Comparison of ENCODE assay signal across 16 mouse cellular contexts in genomic region chr3:84673552-84673951, GRCm38 (mm10). TPM values are rescaled to one million over a fixed set of nuclear protein-coding genes. Genes with fewer than 3 reads are reported as not detected.
DNase-seq lines count a peak whose midpoint lies in the region; ATAC-seq and TF ChIP-seq lines count a peak whose summit lies in the region.
"Had no signal": no experiment of that assay in that cellular context is flagged by ENCODE, and none has a peak within 500 bp of the region (broad histone marks: within the 10 kb centered on the region; RNA-seq: fewer than 3 reads in every experiment).

No protein-coding gene starts in this region.

- H3K9me3 ChIP-seq in CH12.LX (replicated peaks; ENCODE audit: low read length) = no peaks in the 10 kb centered on the region
- no peaks in the 10 kb centered on the region for H3K9me3 ChIP-seq in midbrain, embryonic 13.5 days
- H3K9me3 ChIP-seq: heart, embryonic 12.5 days; hindbrain, embryonic 10.5 days had no signal

- peak; percentile 74 for TF ChIP-seq EP300 in CH12.LX (IDR thresholded peaks at IDR 0.05; ENCODE audit: low read length)

- no peaks in the 10 kb centered on the region for H3K27me3 ChIP-seq in spleen, adult 2 months (ENCODE audit: control insufficient read depth, insufficient read depth, low read length)
- no peaks in the 10 kb centered on the region for H3K27me3 ChIP-seq in CH12.LX (replicated peaks)
- H3K27me3 ChIP-seq in midbrain, embryonic 13.5 days = peaks cover 9% of the 10 kb centered on the region
- H3K27me3 ChIP-seq: heart, embryonic 12.5 days had no signal

- no peaks in the 10 kb centered on the region; the same call in 1 of the 2 replicates for H3K36me3 ChIP-seq in spleen, adult 2 months (ENCODE audit: control insufficient read depth, insufficient read depth, low read length)
- H3K36me3 ChIP-seq in CH12.LX (replicated peaks in 1 of 2; ENCODE audit: control insufficient read depth in 1 of 2, insufficient read depth in 1 of 2, low read length in 1 of 2) = peaks cover 3 to 50% of the 10 kb centered on the region in 2 experiments
- no peaks in the 10 kb centered on the region for H3K36me3 ChIP-seq in midbrain, embryonic 13.5 days
- H3K36me3 ChIP-seq: heart, embryonic 12.5 days; hindbrain, embryonic 10.5 days had no signal

- no peak for ATAC-seq in midbrain, embryonic 13.5 days
- ATAC-seq: forebrain, embryonic 14.5 days had no signal

- peak overlapping the region; percentile 49; the same call in 1 of the 2 replicates for H3K9ac ChIP-seq in CH12.LX (ENCODE audit: insufficient read depth, low read depth)
- no peak overlapping the region for H3K9ac ChIP-seq in midbrain, embryonic 13.5 days (replicated peaks)
- H3K9ac ChIP-seq: heart, embryonic 12.5 days; hindbrain, embryonic 14.5 days had no signal

- no peak for TF ChIP-seq POLR2A in spleen, adult 2 months (IDR thresholded peaks at IDR 0.05; ENCODE audit: low read depth, low read length)
- TF ChIP-seq POLR2A in CH12.LX (IDR thresholded peaks at IDR 0.05; ENCODE audit: low read depth, low read length) = no peak; the same call in none of the 2 replicates

- no peak for TF ChIP-seq RAD21 in CH12.LX (IDR thresholded peaks at IDR 0.05; ENCODE audit: low read depth, low read length)

- H3K79me2 ChIP-seq in CH12.LX (replicated peaks; ENCODE audit: control insufficient read depth, extremely low read depth, insufficient read depth, poor library complexity, severe bottlenecking) = peaks cover 70% of the 10 kb centered on the region

- DNase-seq in spleen, adult 2 months (ENCODE audit: low read depth in 1 of 2, low spot score in 2 of 2) = peak in 1 of 2 experiments; percentile 73
- no peak for DNase-seq in spleen, postnatal 14 days (ENCODE audit: low spot score in 2 of 2)
- peak; percentile 89 for DNase-seq in CH12.LX (ENCODE audit: extremely low read depth)
- peak; percentile 85 for DNase-seq in spleen, postnatal 36 days (ENCODE audit: low spot score in 2 of 2)
- DNase-seq in lung, postnatal 4 days = no peak
- DNase-seq: adrenal gland, adult 2 months; adrenal gland, postnatal 36 days; cerebellum, adult 2 months; cerebellum, postnatal 10 days; gastrocnemius, adult 2 months; gastrocnemius, postnatal 25 days had no signal

- TF ChIP-seq CTCF in spleen, adult 2 months (IDR thresholded peaks at IDR 0.05; ENCODE audit: extremely low read depth, insufficient read depth, insufficient read length, insufficient replicate concordance) = no peak
- TF ChIP-seq CTCF in CH12.LX (conservative IDR thresholded peaks at IDR 0.05 in 1 of 2, IDR thresholded peaks at IDR 0.05 in 1 of 2; ENCODE audit: low read depth in 2 of 2, low read length in 2 of 2) = no peak

- H3K27ac ChIP-seq in spleen, adult 2 months (ENCODE audit: insufficient read depth, low read length) = peak overlapping the region; percentile 69
- peak overlapping the region; percentile 96 for H3K27ac ChIP-seq in CH12.LX (ENCODE audit: insufficient read depth, low read depth)
- no peak overlapping the region for H3K27ac ChIP-seq in midbrain, embryonic 13.5 days
- H3K27ac ChIP-seq: gastrocnemius, adult 2 months; hindbrain, embryonic 10.5 days; hindbrain, embryonic 14.5 days had no signal

- H3K4me1 ChIP-seq in spleen, adult 2 months (ENCODE audit: control insufficient read depth, insufficient read depth, insufficient read length) = peaks cover 28% of the 10 kb centered on the region; the same call in 1 of the 2 replicates
- peaks cover 57 to 96% of the 10 kb centered on the region in 2 experiments for H3K4me1 ChIP-seq in CH12.LX (ENCODE audit: control insufficient read depth in 1 of 2, insufficient read depth in 2 of 2)
- H3K4me1 ChIP-seq in midbrain, embryonic 13.5 days (replicated peaks) = no peaks in the 10 kb centered on the region
- H3K4me1 ChIP-seq: hindbrain, embryonic 10.5 days had no signal

- no peak overlapping the region for H3K4me3 ChIP-seq in spleen, adult 2 months (ENCODE audit: extremely low read depth, insufficient read depth, insufficient read length)
- H3K4me3 ChIP-seq in CH12.LX (replicated peaks in 1 of 3; ENCODE audit: low read depth in 2 of 3, low read length in 2 of 3, poor library complexity in 1 of 3) = no peak overlapping the region
- H3K4me3 ChIP-seq in midbrain, embryonic 13.5 days (replicated peaks) = no peak overlapping the region
- H3K4me3 ChIP-seq: gastrocnemius, adult 2 months; heart, embryonic 12.5 days; hindbrain, embryonic 10.5 days had no signal

- in situ Hi-C loops in CH12.LX (cut with MboI; ENCODE audit: low pct_ligation_motif_present, low pct_unique_long_range_greater_than_20kb, low sequenced_read_pairs) = loop anchor here (25.0 kb wide), 1 partner anchor 336 kb away; no protein-coding TSS in a partner anchor

- dilution Hi-C loops in CH12.LX (cut with MboI; ENCODE audit: extremely low pct_ligation_motif_present, extremely low pct_unique_long_range_greater_than_20kb, low sequenced_read_pairs) = no loop called here

- peak overlapping the region; percentile 93 for H3K4me2 ChIP-seq in CH12.LX (ENCODE audit: insufficient read depth, low read depth, poor library complexity, severe bottlenecking)
- no peak overlapping the region for H3K4me2 ChIP-seq in midbrain, embryonic 13.5 days (replicated peaks)
- H3K4me2 ChIP-seq: heart, embryonic 12.5 days; hindbrain, embryonic 14.5 days had no signal

- WGBS in spleen, adult 2 months = 64% methylated on average over 6 of the region's 6 CpGs
- 96% methylated on average over 6 of the region's 6 CpGs for WGBS in midbrain, embryonic 13.5 days

TF ChIP-seq in CH12.LX, 34 proteins besides CTCF, POLR2A, EP300 and RAD21:
- TF ChIP-seq MAFK (IDR thresholded peaks at IDR 0.05; ENCODE audit: insufficient replicate concordance, low read length) = no peak
- no peak for TF ChIP-seq GABPA (IDR thresholded peaks at IDR 0.05; ENCODE audit: insufficient replicate concordance, low read depth, low read length)
- TF ChIP-seq MEF2A (IDR thresholded peaks at IDR 0.05; ENCODE audit: borderline replicate concordance, low read depth, low read length) = peak; percentile 95
- TF ChIP-seq TBP (conservative IDR thresholded peaks at IDR 0.05; ENCODE audit: low read depth, low read length) = no peak; the same call in 1 of the 2 replicates
- no peak for TF ChIP-seq ZKSCAN1 (IDR thresholded peaks at IDR 0.05; ENCODE audit: borderline replicate concordance, low read depth, low read length)
- TF ChIP-seq TCF12 (IDR thresholded peaks at IDR 0.05; ENCODE audit: low read depth, low read length) = peak; percentile 78
- no peak for TF ChIP-seq RCOR1 (conservative IDR thresholded peaks at IDR 0.05; ENCODE audit: low read depth, low read length)
- TF ChIP-seq MXI1 (IDR thresholded peaks at IDR 0.05; ENCODE audit: low read depth, low read length) = 0 out of 2 replicates have a peak, but pooled peaks have one; percentile 52
- TF ChIP-seq SMC3 (IDR thresholded peaks at IDR 0.05; ENCODE audit: low read depth, low read length) = no peak
- no peak for TF ChIP-seq JUND (conservative IDR thresholded peaks at IDR 0.05; ENCODE audit: low read depth, low read length)
- TF ChIP-seq JUN (IDR thresholded peaks at IDR 0.05; ENCODE audit: insufficient read depth, low read depth, low read length) = no peak
- TF ChIP-seq CHD2 (IDR thresholded peaks at IDR 0.05; ENCODE audit: low read length) = 0 out of 2 replicates have a peak, but pooled peaks have one; percentile 7
- no peak for TF ChIP-seq POLR2AphosphoS2 (IDR thresholded peaks at IDR 0.05; ENCODE audit: low read depth, low read length)
- no peak for TF ChIP-seq KAT2A (IDR thresholded peaks at IDR 0.05; ENCODE audit: insufficient replicate concordance, low read length)
- no peak for TF ChIP-seq ZMIZ1 (IDR thresholded peaks at IDR 0.05; ENCODE audit: low read depth, low read length)
- 0 out of 2 replicates have a peak, but pooled peaks have one; percentile 32 for TF ChIP-seq IRF4 (IDR thresholded peaks at IDR 0.05; ENCODE audit: low read depth, low read length)
- no peak for TF ChIP-seq UBTF (IDR thresholded peaks at IDR 0.05; ENCODE audit: low read depth, low read length)
- TF ChIP-seq ELF1 (IDR thresholded peaks at IDR 0.05; ENCODE audit: low read depth, low read length) = no peak
- TF ChIP-seq ZC3H11A (IDR thresholded peaks at IDR 0.05; ENCODE audit: low read depth, low read length) = no peak
- TF ChIP-seq MYC (IDR thresholded peaks at IDR 0.05; ENCODE audit: low read depth, low read length) = peak; percentile 53
- TF ChIP-seq USF1 (IDR thresholded peaks at IDR 0.05; ENCODE audit: low read depth, low read length) = no peak
- TF ChIP-seq ZNF384 (IDR thresholded peaks at IDR 0.05; ENCODE audit: low read depth, low read length) = no peak
- peak; percentile 75 for TF ChIP-seq MAX (IDR thresholded peaks at IDR 0.05; ENCODE audit: low read length)
- TF ChIP-seq E2F4 (IDR thresholded peaks at IDR 0.05; ENCODE audit: insufficient replicate concordance, low read depth, low read length) = no peak
- TF ChIP-seq HCFC1 (IDR thresholded peaks at IDR 0.05; ENCODE audit: low read depth, low read length) = no peak
- TF ChIP-seq NRF1 (IDR thresholded peaks at IDR 0.05; ENCODE audit: low read depth, low read length) = peak; percentile 71
- TF ChIP-seq PAX5 (IDR thresholded peaks at IDR 0.05; ENCODE audit: low read length) = no peak
- peak; percentile 80 for TF ChIP-seq ETS1 (conservative IDR thresholded peaks at IDR 0.05; ENCODE audit: low read depth, low read length)
- no peak for TF ChIP-seq CHD1 (IDR thresholded peaks at IDR 0.05; ENCODE audit: low read depth, low read length)
- no peak for TF ChIP-seq USF2 (conservative IDR thresholded peaks at IDR 0.05; ENCODE audit: low read depth, low read length)
- no peak for TF ChIP-seq NELFE (IDR thresholded peaks at IDR 0.05; ENCODE audit: low read depth, low read length)
- peak; percentile 42; the same call in 1 of the 2 replicates for TF ChIP-seq SIN3A (IDR thresholded peaks at IDR 0.05; ENCODE audit: low read length)
- TF ChIP-seq BHLHE40 (IDR thresholded peaks at IDR 0.05; ENCODE audit: low read depth, low read length) = peak; percentile 88
- peak; percentile 79; the same call in 1 of the 2 replicates for TF ChIP-seq MAZ (IDR thresholded peaks at IDR 0.05; ENCODE audit: low read depth, low read length)

RNA-seq across cellular contexts. Expression of gene Tmem154, which starts 7.6 kb away (rescaled TPM):
- polyA plus RNA-seq in spleen, adult 2 months (2012; rRNA removed) = 9.8 and 11.6 TPM in 2 replicates
- 38.6 and 42.8 TPM in 2 replicates for total RNA-seq in CH12.LX (2012; rRNA removed)
- total RNA-seq in CH12.LX (2014; rRNA removed) = 57.1 and 57.7 TPM in 2 replicates
- polyA plus RNA-seq in CH12.LX (2012; ENCODE audit: insufficient read length, low read depth) = 81.6 and 91.5 TPM in 2 replicates
- polyA plus RNA-seq in midbrain, embryonic 13.5 days (2015; fragmentation: Nextera tagmentation; extraction: Ambion mirVana) = 0.73 and 1.1 TPM in 2 replicates

Comparison
In these comparisons a context has a peak if more than half of its experiments do, and no peak if none do; other contexts are left out.
1. DNase-seq: peak in CH12.LX (single experiment) and spleen, postnatal 36 days (2 of 2); none in spleen, postnatal 14 days (0 of 2) and lung, postnatal 4 days (0 of 2).